Mouse (Mus musculus) lung, postnatal 0 days (tissue): ENCODE results near the gene Adamtsl3.

Source experiments
- CTCF ChIP-seq: IDR thresholded peaks from 2 replicates; pipeline ENCODE4 v1.5.1; 2016; ENCODE audit warnings: antibody characterized with exemption, mild to moderate bottlenecking
- EP300 ChIP-seq: IDR thresholded peaks from 2 replicates; pipeline ENCODE4 v1.6.1; 2016; ENCODE audit warnings: antibody characterized with exemption, mild to moderate bottlenecking, control low read depth

DNA sequence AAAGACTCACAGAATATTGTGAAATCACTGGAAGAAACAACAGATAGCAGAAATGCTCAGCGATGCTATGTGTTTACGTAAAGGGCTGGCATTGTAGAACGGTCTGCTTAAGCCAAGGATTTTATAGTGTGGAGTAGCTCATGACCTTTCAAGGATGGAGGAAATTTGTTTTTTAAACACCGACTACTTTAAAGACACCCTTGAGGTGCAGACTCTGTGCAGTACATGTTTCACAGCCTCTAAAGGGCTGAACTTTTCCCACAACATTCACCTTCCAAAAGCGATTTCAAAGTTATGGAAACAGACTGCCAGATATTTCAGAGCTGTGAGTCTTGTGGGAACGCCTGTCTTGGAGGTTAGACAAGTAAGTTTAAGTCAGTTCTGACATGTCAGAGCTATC lies 255.4 kb downstream of the Adamtsl3 start:
- no peak for TF ChIP-seq CTCF
- no peak for TF ChIP-seq EP300
